Mouse (Mus musculus) granulocyte monocyte progenitor cell, adult 5-6 weeks (primary cell): ENCODE results near the gene Nin. TPM values are rescaled to one million over a fixed set of nuclear protein-coding genes. Genes with fewer than 3 reads are reported as not detected.

Source experiments
- ATAC-seq: replicated peaks from 2 replicates; pipeline ENCODE4 v1.8.0; 2016; ENCODE audit warnings: mild to moderate bottlenecking, moderate TSS enrichment, inconsistent platforms; ENCODE audit not compliant: poor library complexity, severe bottlenecking
- total RNA-seq, 2 experiments: library from RNA; stranded (forward) in 1 of 2; stranded (reverse) in 1 of 2; fragments of 200-712, 200-1000 nt in 1 of 2; fragments of >200 nt in 1 of 2; fragmentation: Nextera tagmentation in 1 of 2; gene quantifications; 2 replicates each; pipeline ENCODE4 v1.2.3; 2014 to 2017

Nin gene
- total RNA-seq, 2 experiments from 2014 or later: 136 to 193 TPM

DNA sequence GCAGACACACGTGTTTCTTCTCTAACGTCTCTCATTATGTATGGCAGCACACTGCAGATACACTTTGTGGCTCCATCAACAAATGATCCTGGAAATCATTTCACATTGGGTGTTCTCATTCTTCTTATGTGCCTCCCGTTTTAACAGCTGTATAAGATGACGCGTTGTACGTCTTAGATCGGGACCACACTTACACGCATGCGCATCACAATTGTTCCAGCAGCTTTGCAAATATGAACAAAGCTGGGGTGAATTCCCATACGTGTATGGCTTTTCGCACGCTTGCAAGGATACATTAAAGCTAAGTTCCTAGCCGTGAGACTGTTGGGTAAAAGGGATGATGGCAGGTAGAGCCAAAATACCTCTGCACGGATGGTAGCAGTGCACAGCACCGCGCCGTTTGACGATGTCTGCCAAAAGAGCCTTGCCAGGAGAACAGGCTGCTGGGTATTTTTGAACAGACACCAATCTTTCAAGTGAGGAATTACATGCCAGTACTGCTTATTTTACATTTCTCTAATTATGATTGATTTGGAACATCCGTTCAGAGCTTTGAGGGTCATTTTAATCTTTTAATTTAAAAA, 76.7 kb downstream of the Nin start:
- no peak for ATAC-seq

DNA sequence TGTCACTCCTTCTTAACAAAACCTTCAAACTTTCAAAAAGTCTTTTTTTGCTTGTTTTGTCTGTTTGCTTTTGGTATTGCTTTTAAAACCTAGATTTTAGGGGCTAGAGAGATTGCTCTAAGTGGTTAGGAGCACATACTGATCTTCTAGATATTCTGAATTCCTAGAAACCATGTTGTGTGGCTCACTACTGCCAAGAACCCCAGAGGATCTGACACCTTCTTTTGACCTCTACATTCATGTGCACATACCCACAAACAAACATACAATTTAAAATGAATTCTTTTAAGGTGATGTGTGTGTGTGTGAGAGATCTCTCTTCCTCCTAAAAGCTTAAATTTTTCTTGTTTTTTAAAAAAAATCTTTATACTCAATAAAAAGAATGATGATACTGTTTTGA, 87.3 kb downstream of the Nin start:
- ATAC-seq: no peak

DNA sequence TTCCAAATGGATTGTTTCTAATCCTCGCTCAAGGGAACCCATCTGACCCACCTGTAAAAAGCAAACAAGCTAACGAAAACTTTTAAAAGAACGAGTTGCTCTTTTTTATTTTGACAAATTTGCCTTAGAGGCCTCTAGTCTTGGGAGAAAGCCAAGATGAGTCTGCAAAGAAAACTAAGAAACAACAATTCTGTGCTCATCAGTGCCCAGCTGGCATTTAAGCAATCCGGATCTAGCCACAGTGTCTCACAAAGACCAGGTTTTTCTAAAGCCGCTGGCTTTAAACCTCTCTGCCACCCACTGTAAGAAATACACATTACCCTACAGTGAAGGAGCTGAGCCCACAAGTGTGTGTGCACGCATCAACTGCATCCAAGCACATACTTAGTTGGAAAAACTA, 88.1 kb downstream of the Nin start:
- ATAC-seq: no peak

- no peak for ATAC-seq
Measured at GRCm38 (mm10) chr12:70023580-70023979, 89.9 kb downstream of the Nin start.

DNA sequence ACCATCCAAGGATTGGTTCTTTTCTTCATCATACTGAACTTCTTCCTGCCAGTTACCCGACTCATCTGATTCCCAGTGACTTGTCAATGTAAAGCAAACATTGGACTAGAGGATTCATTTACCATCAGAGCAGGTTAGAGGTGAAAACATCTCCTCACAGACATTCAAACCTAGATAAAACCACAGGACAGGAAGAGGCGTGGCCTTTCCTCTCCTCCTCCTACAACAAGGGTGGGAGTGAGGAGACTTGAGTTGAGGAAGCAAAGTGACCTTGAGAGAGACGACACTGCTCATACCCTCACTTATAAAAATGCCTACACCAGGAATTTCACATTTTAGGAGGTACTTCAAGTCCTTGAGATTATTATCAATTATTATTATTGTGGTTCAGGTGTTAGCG, 95.4 kb downstream of the Nin start:
- peak; percentile 46 for ATAC-seq

DNA sequence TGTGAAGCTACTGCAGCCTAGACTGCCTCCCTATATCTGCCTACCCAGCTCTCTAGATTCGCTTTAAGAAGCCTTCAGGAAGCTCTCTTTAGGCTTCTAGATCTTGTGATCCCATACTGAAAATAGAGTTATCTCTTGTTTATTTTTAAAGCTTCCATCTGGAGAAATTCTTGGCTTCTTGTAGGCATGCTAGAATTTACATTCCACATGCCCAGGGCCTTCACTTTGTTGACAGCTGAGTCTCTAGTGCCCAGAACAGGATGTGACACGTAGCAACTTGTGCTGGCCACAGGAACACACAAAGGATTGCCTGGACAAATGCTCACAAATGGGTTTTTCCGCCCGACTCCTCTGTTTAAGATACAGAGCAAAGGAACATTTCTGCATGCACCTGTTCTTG, 97.6 kb downstream of the Nin start:
- ATAC-seq: no peak

- ATAC-seq: no peak
Measured at GRCm38 (mm10) chr12:70011681-70012080, 101.8 kb downstream of the Nin start.

DNA sequence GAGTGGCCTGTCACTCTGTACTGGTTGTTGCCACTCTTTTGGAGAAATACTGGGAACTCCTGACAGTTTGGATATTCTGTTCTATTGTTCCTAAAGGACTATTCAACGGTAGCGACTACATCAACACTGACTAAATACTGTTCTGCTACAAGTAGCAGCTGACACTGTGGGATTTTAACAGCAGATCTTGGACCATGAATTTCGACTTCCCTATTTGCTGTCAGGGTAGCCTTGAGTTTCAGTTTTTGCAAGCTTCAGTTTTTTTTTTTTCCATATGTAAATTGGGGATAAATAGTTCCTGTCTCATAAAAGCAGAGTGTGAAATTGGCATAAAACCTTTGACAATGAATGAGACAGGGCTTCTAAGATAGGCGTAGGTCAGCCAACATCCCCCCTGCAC, 103.2 kb downstream of the Nin start:
- ATAC-seq: peak; percentile 63

GRCm38 (mm10) chr12:70005103-70005502, 108.4 kb downstream of the Nin start:
- peak; percentile 72 for ATAC-seq

GRCm38 (mm10) chr12:69998186-69998983, 115.1 kb downstream of the Nin start:
- ATAC-seq: no peak

GRCm38 (mm10) chr12:69995382-69995781, 118.1 kb downstream of the Nin start:
- no peak for ATAC-seq

DNA sequence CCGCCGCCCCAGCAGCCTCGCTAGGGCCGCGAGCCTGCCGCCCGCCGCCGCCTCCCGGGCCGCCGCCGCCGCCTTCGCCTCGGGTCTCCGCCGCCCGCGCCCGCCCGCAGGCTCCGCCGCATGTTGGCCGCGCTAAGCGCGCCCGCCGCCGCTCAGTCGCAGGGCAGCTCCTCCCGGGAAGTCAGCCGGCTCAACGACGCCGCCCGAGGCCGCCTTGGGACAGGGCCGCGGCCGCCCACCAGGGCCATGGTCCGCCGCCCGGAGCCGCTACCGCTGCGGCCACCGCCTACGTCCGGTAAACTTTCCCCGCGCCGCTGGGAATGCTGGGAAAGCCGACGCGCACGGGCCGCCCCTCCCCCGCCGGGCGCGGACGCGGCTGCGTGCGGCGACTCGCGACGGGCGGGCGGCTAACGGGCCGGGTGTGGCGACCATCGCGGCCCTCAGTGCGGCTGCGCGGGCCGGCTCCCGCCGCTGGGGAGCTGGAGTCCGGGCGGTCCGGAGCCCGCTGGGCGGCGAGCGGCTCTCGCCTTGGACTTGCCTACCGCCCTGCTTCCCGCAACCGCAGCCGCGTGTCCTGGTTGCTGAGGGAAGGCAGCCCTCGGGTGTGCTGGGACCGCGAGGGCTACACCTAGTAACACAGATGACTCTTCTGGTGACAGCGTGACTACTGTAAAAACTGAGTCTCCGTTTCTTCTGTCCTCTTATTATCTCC, 126.6 kb downstream of the Nin start, which contains the start of gene Sav1:
TSS of gene Sav1 (minus strand) at position 217 of the 712 bp plus-strand sequence.
- peak; percentile 79 for ATAC-seq

DNA sequence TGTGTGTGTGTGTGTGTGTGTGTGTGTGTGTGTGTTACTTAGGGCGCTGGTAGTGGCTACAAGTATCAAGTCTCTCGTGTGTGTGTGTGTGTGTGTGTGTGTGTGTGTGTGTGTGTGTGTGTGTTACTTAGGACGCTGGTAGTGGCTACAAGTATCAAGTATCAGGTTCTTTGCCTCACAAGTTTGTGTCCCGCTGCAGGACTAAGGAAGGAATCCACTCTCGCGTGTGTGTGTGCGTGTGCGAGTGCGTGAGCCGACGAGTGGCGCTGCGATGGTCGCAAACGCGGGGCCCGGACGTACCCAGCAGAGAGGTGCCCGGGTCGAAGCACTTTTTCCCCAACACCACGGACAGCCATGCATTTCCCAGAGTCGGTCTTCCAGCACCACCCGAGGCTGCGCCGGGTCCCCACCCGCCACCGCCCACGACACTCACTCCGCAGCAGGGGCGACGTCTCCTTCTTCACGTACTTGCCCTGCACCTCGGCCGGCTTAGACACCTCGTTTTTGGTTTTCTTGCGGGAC, 127.2 kb downstream of the Nin start:
- 0 out of 2 replicates have a peak, but pooled peaks have one; percentile 23 for ATAC-seq

DNA sequence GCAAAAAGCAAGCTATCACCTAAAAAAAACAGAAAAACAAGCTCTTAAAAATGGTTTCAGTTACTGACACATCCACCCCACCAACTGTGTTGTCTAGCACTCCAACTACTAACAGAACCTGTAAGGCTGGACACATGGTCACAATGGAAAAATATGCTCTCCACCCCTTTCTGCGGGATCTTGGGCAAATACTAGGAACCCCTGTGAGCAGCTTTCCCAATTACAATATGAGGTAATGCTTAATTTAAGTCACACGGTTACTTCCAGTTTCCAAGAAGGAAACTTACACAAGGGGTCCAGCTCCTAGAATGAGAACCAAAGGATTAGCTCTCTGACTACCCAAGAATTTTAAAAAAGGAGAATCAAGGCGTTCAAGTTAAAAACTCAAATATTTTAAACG, 128.0 kb downstream of the Nin start:
- peak; percentile 57 for ATAC-seq

- no peak for ATAC-seq
Measured at GRCm38 (mm10) chr12:69982874-69983273, 130.6 kb downstream of the Nin start.

DNA sequence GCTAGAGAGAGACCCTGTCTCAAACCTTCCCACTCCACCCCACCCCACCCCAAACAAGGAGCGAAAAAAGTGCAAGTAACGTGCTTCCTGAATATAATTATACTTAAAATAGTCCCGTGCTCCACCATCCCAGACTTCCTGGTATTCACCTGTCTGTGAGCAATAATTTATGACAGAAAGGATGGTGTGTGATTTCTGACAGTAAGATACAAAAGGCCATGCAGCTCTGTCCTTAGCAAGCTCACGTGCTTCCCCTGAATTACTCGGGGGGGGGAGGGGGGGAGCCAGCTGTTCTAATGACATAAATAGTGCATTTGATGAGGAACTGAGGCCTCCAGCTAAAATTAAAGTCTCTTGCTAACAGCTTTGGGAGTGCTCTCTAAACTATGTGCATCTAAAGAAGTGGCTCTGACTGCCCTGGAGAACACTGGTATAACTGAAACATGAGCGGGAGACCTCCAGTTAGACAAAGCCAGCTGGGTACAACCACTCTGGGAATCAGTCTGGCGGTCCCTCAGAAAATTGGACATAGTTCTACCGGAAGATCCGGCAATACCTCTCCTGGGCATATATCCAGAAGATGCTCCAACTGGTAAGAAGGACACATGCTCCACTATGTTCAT, 136.0 kb downstream of the Nin start:
- no peak for ATAC-seq

DNA sequence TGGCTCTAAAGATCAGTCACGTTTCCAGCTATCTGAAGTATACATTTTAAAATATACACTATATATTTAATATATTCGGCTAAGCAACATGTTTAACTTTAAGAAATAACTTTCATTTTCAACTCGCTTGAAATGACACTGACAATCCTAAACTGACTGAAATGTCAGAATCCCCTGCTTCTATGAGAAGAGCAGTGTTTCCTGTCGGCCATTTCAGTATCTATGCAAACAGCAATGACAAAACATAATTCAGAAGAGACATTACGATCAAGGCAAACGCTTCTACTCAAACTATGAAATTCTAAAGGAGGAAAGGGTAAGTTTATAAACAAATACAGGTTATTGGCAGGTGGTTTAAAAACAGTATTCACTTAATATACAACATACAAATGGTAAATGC, 136.8 kb downstream of the Nin start:
- no peak for ATAC-seq

DNA sequence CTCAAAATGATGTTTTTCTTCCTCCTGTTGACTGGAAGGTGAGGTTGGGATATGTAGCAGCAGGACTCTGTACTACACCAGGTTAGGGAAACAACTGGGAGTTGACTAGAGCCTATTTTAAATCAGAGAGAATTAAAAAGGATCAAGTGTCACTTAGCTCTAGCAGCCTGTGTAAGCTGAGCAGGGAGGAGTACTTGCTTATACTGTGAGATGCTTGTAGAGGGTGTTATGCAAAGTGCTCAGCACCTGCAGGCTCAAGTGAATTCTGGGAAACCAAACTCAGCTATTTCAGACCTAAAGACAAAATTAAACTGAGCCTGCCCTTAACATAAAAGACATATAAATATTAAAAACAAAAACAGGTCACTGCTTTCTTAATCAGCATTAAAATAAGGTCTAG, 139.9 kb downstream of the Nin start:
- ATAC-seq: no peak

- no peak for ATAC-seq
Measured at GRCm38 (mm10) chr12:69968154-69968553, 145.4 kb downstream of the Nin start.

DNA sequence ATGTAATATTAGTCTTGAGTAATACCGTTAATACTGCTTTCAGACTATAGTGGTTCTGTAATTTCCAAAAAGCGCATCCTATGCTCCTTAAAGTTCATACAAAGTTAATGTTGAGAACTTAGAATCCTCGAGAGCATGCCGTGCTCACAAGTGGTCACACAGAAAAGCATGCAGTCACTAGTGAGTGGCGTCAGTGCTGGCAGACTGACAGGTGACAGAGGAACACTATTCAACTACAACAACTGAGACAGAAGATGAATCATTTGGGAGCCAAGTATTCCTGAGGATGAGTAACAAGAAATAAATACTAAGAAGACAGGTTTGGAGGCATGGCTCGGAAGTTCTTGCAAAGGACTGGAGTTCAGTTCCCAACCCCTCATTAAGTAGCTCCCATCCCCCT, 146.4 kb downstream of the Nin start:
- ATAC-seq: no peak

GRCm38 (mm10) chr12:69966071-69966470, 147.4 kb downstream of the Nin start:
- ATAC-seq: no peak
